Mouse (Mus musculus) limb, embryonic 11.5 days (tissue): Measurements from ENCODE around the gene Hoxb4. TPM values are rescaled to one million over a fixed set of nuclear protein-coding genes. Genes with fewer than 3 reads are reported as not detected.

ENCODE experiments used
- microRNA counts: library from miRNA; unstranded; fragments of <30 nt; microRNA quantifications from one replicate; lab custom pipeline; 2016
- microRNA-seq: library from miRNA; unstranded; fragments of <30 nt; microRNA quantifications from one replicate; pipeline ENCODE4, GENCODE M21; 2016
- polyA plus RNA-seq: library from polyadenylated mRNA; unstranded; fragments of >200 nt; fragmentation: Nextera tagmentation; extraction: Ambion mirVana; gene quantifications from 2 replicates; pipeline ENCODE4 v1.2.1, GENCODE M21; 2014

Hoxb4 gene
- polyA plus RNA-seq, 1 experiment from 2014 or later, result 0.45 TPM

MicroRNAs within 50 kb of the gene (microRNA counts, 519-probe panel; counts per million panel counts)
- 4,971 counts per million, percentile 81 among the panel's probes with 10 or more counts for microRNA mmu-miR-10a (lab: Ali Mortazavi, UCI)

Small RNA genes within 50 kb of the gene (microRNA-seq; reads per million reads assigned to microRNA genes)
- 17,773 reads per million, percentile 97 among the genes with 10 or more reads in this experiment for gene Mir10a

Other genes with a start within 250 kb of the Hoxb4 start
- 530 and 535 TPM in 2 replicates for gene Atp5g1, start 242.6 kb upstream of the Hoxb4 start, polyA plus RNA-seq
- not detected in 2 replicates for gene Calcoco2, start 206.3 kb upstream of the Hoxb4 start, polyA plus RNA-seq
- 0.04 TPM in 1 of 2 replicates, not detected in the other for gene Ttll6, start 184.5 kb upstream of the Hoxb4 start, polyA plus RNA-seq
- gene Hoxb13, start 124.0 kb upstream of the Hoxb4 start, polyA plus RNA-seq, result 0.09 TPM in 1 of 2 replicates, not detected in the other
- gene Hoxb9, start 46.8 kb upstream of the Hoxb4 start, polyA plus RNA-seq, result 1.7 and 1.8 TPM in 2 replicates
- gene Hoxb8, start 36.4 kb upstream of the Hoxb4 start, polyA plus RNA-seq, result 0.38 and 0.89 TPM in 2 replicates
- 3.7 and 4.3 TPM in 2 replicates for gene Hoxb7, start 31.6 kb upstream of the Hoxb4 start, polyA plus RNA-seq
- 1.9 and 2.8 TPM in 2 replicates for gene Hoxb6, start 25.8 kb upstream of the Hoxb4 start, polyA plus RNA-seq
- gene Hoxb5, start 14.9 kb upstream of the Hoxb4 start, polyA plus RNA-seq, result 2.1 and 2.6 TPM in 2 replicates
- gene Hoxb3, start 5.1 kb downstream of the Hoxb4 start, polyA plus RNA-seq, result 0.68 and 0.78 TPM in 2 replicates
- gene Hoxb2, start 32.3 kb downstream of the Hoxb4 start, polyA plus RNA-seq, result 7.5 and 10.7 TPM in 2 replicates
- 0.58 TPM in 1 of 2 replicates, not detected in the other for gene Hoxb1, start 47.5 kb downstream of the Hoxb4 start, polyA plus RNA-seq
- gene Skap1, start 146.3 kb downstream of the Hoxb4 start, polyA plus RNA-seq, result 0.18 and 0.27 TPM in 2 replicates